Mouse (Mus musculus) spleen, adult 2 months (tissue): ENCODE data around the gene Knstrn.

Experiments used
- CTCF ChIP-seq: fragments of 200-500 bp; IDR thresholded peaks from 2 replicates; pipeline ENCODE4 v1.5.1; 2011; ENCODE audit warnings: mild to moderate bottlenecking, inconsistent platforms; ENCODE audit not compliant: insufficient read depth, insufficient read length, insufficient replicate concordance; ENCODE audit errors: extremely low read depth
- POLR2A ChIP-seq: fragments of 200-500 bp; IDR thresholded peaks from 2 replicates; pipeline ENCODE4 v1.6.1; 2011; ENCODE audit warnings: low read depth, low read length, inconsistent platforms

DNA sequence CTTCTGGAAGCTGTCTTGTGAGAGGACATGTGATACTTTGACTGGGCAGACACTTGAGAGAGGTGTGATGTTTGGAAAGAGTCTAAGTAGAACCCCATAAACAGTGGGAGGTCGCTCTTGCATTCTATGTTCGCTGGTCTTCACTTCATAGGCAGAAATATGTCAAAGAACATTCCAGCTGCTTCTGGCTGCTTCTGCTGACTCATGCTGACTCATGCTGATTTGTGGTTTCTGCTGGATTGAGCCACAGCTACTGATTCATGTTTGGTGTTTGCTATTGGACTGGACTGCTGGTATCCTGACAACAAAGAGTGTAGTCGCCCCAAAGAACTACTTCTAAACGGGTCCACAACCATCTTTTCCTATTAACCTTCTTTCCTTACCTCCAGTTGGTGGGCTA lies 28.0 kb downstream of the Knstrn start:
- TF ChIP-seq CTCF (no peak), POLR2A (no peak)
